Mouse (Mus musculus): ENCODE measurements around the gene Eif5a. TPM values are rescaled to one million over a fixed set of nuclear protein-coding genes. Genes with fewer than 3 reads are reported as not detected.

The Eif5a gene
- polyA plus RNA-seq (2014; fragmentation: Nextera tagmentation; extraction: Ambion mirVana): 1,047 and 1,081 TPM in 2 replicates

DNA sequence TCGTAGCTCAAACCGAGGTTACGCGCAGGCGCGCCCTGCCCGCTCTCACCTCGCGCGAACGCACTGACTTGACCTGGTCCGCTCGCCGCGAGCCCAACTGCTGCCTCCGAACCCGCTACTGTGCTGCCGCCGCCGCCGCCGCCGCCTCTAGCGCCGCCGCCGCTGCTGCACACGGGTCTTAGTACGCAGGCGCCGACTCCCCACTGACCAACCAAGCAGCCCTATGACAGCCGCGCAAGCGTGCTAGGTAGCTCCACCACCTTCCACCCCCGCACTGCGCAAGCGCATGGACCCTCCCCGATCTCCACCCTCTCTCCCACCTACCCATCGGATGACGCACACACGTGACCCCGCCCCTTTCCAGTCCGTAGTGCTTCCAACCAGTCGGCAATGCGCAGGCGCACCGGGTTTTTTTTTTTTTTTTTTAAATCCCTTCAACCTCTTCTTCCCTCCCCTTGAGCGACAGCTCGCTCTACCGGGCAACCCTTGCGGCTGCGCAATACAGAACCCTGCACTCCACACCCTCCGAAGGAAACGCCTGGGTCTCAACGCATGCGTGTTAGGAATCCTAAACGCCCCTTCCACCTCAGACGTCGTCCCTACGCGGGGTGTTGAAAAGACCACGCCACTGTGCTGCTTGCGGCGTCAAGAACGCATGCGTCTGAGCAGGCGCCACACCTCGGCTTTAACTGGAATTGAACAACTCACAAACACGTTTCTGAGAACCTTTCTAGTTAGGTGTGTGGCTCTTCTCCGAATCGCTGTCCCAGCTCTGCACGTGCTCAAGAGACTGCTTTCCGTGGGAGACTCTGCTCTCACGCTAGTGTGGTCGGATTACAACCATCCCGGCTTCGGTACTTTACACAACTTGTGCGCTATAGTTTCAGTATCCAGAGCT lies at the start of gene Eif5a:
Eif5a (minus strand) TSS at position 845 of the 898 bp plus-strand sequence.
- Histone ChIP-seq H3K4me2 (ENCODE audit: low read length) (peak within 1 kb of the TSS; percentile 98), H3K27me3 (ENCODE audit: control insufficient read depth, insufficient read depth, low read length) (no peaks in the 10 kb centered on the region), H3K9ac (ENCODE audit: low read length) (peak within 1 kb of the TSS; percentile 95), H3K27ac (replicated peaks in 1 of 2; ENCODE audit: control insufficient read depth in 1 of 2, insufficient read depth in 1 of 2, low read depth in 2 of 2, low read length in 2 of 2) (peak within 1 kb of the TSS; percentile 98 to 100), H3K4me1 (ENCODE audit: control insufficient read depth in 2 of 2, insufficient read depth in 2 of 2, low read length in 2 of 2) (peaks cover 5 to 16% of the 10 kb centered on the region in 2 experiments), H3K4me3 (ENCODE audit: control insufficient read depth in 1 of 2, insufficient read depth in 1 of 2, low read depth in 1 of 2, low read length in 2 of 2) (peak within 1 kb of the TSS; percentile 82 to 93), H3K36me3 (ENCODE audit: control insufficient read depth, insufficient read depth, low read length) (peaks cover 31% of the 10 kb centered on the region), H3K9me3 (ENCODE audit: control insufficient read depth, low read length) (no peaks in the 10 kb centered on the region)
- WGBS: under 1% methylated on average over 78 of the region's 78 CpGs
- ATAC-seq (ENCODE audit: insufficient number of reproducible peaks, insufficient read depth, low FRiP score, low read depth): peak; percentile 97

GRCm38 (mm10) chr11:69970775-69971174 lies 49.0 kb upstream of the Eif5a start:
- no peak for ATAC-seq (ENCODE audit: insufficient number of reproducible peaks, insufficient read depth, low FRiP score, low read depth)
- Histone ChIP-seq H3K4me1 (ENCODE audit: control insufficient read depth in 2 of 2, insufficient read depth in 2 of 2, low read length in 2 of 2) (peaks cover 4 to 10% of the 10 kb centered on the region in 2 experiments; a peak in 3 of 4 replicates), H3K36me3 (ENCODE audit: control insufficient read depth, insufficient read depth, low read length) (peaks cover 71% of the 10 kb centered on the region), H3K27me3 (ENCODE audit: control insufficient read depth, insufficient read depth, low read length) (peaks cover 13% of the 10 kb centered on the region), H3K27ac (replicated peaks in 1 of 2; ENCODE audit: control insufficient read depth in 1 of 2, insufficient read depth in 1 of 2, low read depth in 2 of 2, low read length in 2 of 2) (no peak overlapping the region), H3K4me3 (ENCODE audit: control insufficient read depth in 1 of 2, insufficient read depth in 1 of 2, low read depth in 1 of 2, low read length in 2 of 2) (no peak overlapping the region), H3K4me2 (ENCODE audit: low read length) (no peak overlapping the region), H3K9me3 (ENCODE audit: control insufficient read depth, low read length) (no peaks in the 10 kb centered on the region), H3K9ac (ENCODE audit: low read length) (no peak overlapping the region)
- 82% methylated on average over 3 of the region's 3 CpGs for WGBS

- WGBS: 87% methylated on average over 6 of the region's 6 CpGs
- Histone ChIP-seq H3K4me2 (ENCODE audit: low read length) (no peak overlapping the region), H3K4me3 (ENCODE audit: control insufficient read depth in 1 of 2, insufficient read depth in 1 of 2, low read depth in 1 of 2, low read length in 2 of 2) (no peak overlapping the region), H3K9me3 (ENCODE audit: control insufficient read depth, low read length) (no peaks in the 10 kb centered on the region), H3K36me3 (ENCODE audit: control insufficient read depth, insufficient read depth, low read length) (peaks cover 67% of the 10 kb centered on the region), H3K27me3 (ENCODE audit: control insufficient read depth, insufficient read depth, low read length) (peaks cover 18% of the 10 kb centered on the region), H3K4me1 (ENCODE audit: control insufficient read depth in 2 of 2, insufficient read depth in 2 of 2, low read length in 2 of 2) (peaks cover 4 to 11% of the 10 kb centered on the region in 2 experiments; a peak in 3 of 4 replicates), H3K9ac (ENCODE audit: low read length) (no peak overlapping the region), H3K27ac (replicated peaks in 1 of 2; ENCODE audit: control insufficient read depth in 1 of 2, insufficient read depth in 1 of 2, low read depth in 2 of 2, low read length in 2 of 2) (no peak overlapping the region)
- ATAC-seq (ENCODE audit: insufficient number of reproducible peaks, insufficient read depth, low FRiP score, low read depth): no peak
Observed at GRCm38 (mm10) chr11:69970222-69970621, 48.5 kb upstream of the Eif5a start.

GRCm38 (mm10) chr11:69968793-69969192 lies 47.0 kb upstream of the Eif5a start:
- Histone ChIP-seq H3K4me2 (ENCODE audit: low read length) (no peak overlapping the region), H3K9ac (ENCODE audit: low read length) (no peak overlapping the region), H3K27me3 (ENCODE audit: control insufficient read depth, insufficient read depth, low read length) (peaks cover 33% of the 10 kb centered on the region), H3K36me3 (ENCODE audit: control insufficient read depth, insufficient read depth, low read length) (peaks cover 52% of the 10 kb centered on the region), H3K4me1 (ENCODE audit: control insufficient read depth in 2 of 2, insufficient read depth in 2 of 2, low read length in 2 of 2) (peaks cover 4 to 14% of the 10 kb centered on the region in 2 experiments; a peak in 3 of 4 replicates), H3K4me3 (ENCODE audit: control insufficient read depth in 1 of 2, insufficient read depth in 1 of 2, low read depth in 1 of 2, low read length in 2 of 2) (no peak overlapping the region), H3K9me3 (ENCODE audit: control insufficient read depth, low read length) (no peaks in the 10 kb centered on the region), H3K27ac (replicated peaks in 1 of 2; ENCODE audit: control insufficient read depth in 1 of 2, insufficient read depth in 1 of 2, low read depth in 2 of 2, low read length in 2 of 2) (no peak overlapping the region)
- ATAC-seq (ENCODE audit: insufficient number of reproducible peaks, insufficient read depth, low FRiP score, low read depth): no peak
- WGBS: 72% methylated on average over 4 of the region's 4 CpGs

- Histone ChIP-seq H3K9me3 (ENCODE audit: control insufficient read depth, low read length) (no peaks in the 10 kb centered on the region), H3K27me3 (ENCODE audit: control insufficient read depth, insufficient read depth, low read length) (peaks cover 49% of the 10 kb centered on the region), H3K27ac (replicated peaks in 1 of 2; ENCODE audit: control insufficient read depth in 1 of 2, insufficient read depth in 1 of 2, low read depth in 2 of 2, low read length in 2 of 2) (no peak overlapping the region), H3K9ac (ENCODE audit: low read length) (peak overlapping the region; percentile 66), H3K4me2 (ENCODE audit: low read length) (peak overlapping the region; percentile 84), H3K4me1 (ENCODE audit: control insufficient read depth in 2 of 2, insufficient read depth in 2 of 2, low read length in 2 of 2) (peaks cover 4 to 14% of the 10 kb centered on the region in 2 experiments; a peak in 3 of 4 replicates), H3K4me3 (ENCODE audit: control insufficient read depth in 1 of 2, insufficient read depth in 1 of 2, low read depth in 1 of 2, low read length in 2 of 2) (peak overlapping the region; percentile 30 to 44; a peak in 3 of 4 replicates), H3K36me3 (ENCODE audit: control insufficient read depth, insufficient read depth, low read length) (peaks cover 34% of the 10 kb centered on the region)
- no peak for ATAC-seq (ENCODE audit: insufficient number of reproducible peaks, insufficient read depth, low FRiP score, low read depth)
- WGBS: 34% methylated on average over 17 of the region's 17 CpGs
Observed at GRCm38 (mm10) chr11:69966860-69967517, 45.2 kb upstream of the Eif5a start.

- Histone ChIP-seq H3K4me1 (ENCODE audit: control insufficient read depth in 2 of 2, insufficient read depth in 2 of 2, low read length in 2 of 2) (peaks cover 4 to 14% of the 10 kb centered on the region in 2 experiments; a peak in 3 of 4 replicates), H3K4me3 (ENCODE audit: control insufficient read depth in 1 of 2, insufficient read depth in 1 of 2, low read depth in 1 of 2, low read length in 2 of 2) (peak overlapping the region; percentile 30 to 44), H3K9me3 (ENCODE audit: control insufficient read depth, low read length) (no peaks in the 10 kb centered on the region), H3K9ac (ENCODE audit: low read length) (peak overlapping the region; percentile 66), H3K27me3 (ENCODE audit: control insufficient read depth, insufficient read depth, low read length) (peaks cover 55% of the 10 kb centered on the region), H3K4me2 (ENCODE audit: low read length) (peak overlapping the region; percentile 84), H3K36me3 (ENCODE audit: control insufficient read depth, insufficient read depth, low read length) (peaks cover 27% of the 10 kb centered on the region), H3K27ac (replicated peaks in 1 of 2; ENCODE audit: control insufficient read depth in 1 of 2, insufficient read depth in 1 of 2, low read depth in 2 of 2, low read length in 2 of 2) (no peak overlapping the region)
- peak; percentile 58; the same call in 1 of the 2 replicates for ATAC-seq (ENCODE audit: insufficient number of reproducible peaks, insufficient read depth, low FRiP score, low read depth)
- 2% methylated on average over 58 of the region's 59 CpGs for WGBS
Observed at GRCm38 (mm10) chr11:69966006-69966859, 44.5 kb upstream of the Eif5a start.
